Mouse (Mus musculus) embryonic facial prominence, embryonic 14.5 days (tissue): ENCODE results near the gene Ctcfl. TPM values are rescaled to one million over a fixed set of nuclear protein-coding genes. Genes with fewer than 3 reads are reported as not detected.
"Not testable (repeated sequence)": the region's sequence is repeated elsewhere in the genome, so short reads cannot be mapped to it uniquely, and the experiment has no call there.

Experiments used
- ATAC-seq: fragments of 200-750 bp; cut with Nextera tagmentation; 2 replicates; pipeline ENCODE4 v1.8.0; 2017; ENCODE audit warnings: low read depth, moderate number of reproducible peaks, moderate TSS enrichment
- DNase-seq: peaks from one replicate; pipeline ENCODE4 v3.0.0-alpha.2; 2015; ENCODE audit warnings: low spot score
- H3K27ac ChIP-seq: fragments of 300-500 bp; sonication (generic); replicated peaks from 2 replicates; pipeline ENCODE4 v1.5.1; 2014; ENCODE audit warnings: low read depth, mild to moderate bottlenecking, low read length, moderate library complexity
- H3K27me3 ChIP-seq: fragments of 300-500 bp; sonication (generic); replicated peaks from 2 replicates; pipeline ENCODE4 v1.6.1; 2014; ENCODE audit warnings: low read length; ENCODE audit not compliant: control insufficient read depth, insufficient read depth
- H3K36me3 ChIP-seq: fragments of 300-500 bp; sonication (generic); 2 replicates; pipeline ENCODE4 v1.6.1; 2014; ENCODE audit warnings: low read length, mixed read lengths; ENCODE audit not compliant: control insufficient read depth, insufficient read depth
- H3K4me1 ChIP-seq: fragments of 300-500 bp; sonication (generic); 2 replicates; pipeline ENCODE4 v1.6.1; 2014; ENCODE audit warnings: antibody characterized with exemption, low read length; ENCODE audit not compliant: control insufficient read depth, insufficient read depth
- H3K4me2 ChIP-seq: fragments of 300-500 bp; sonication (generic); 2 replicates; pipeline ENCODE4 v1.6.1; 2014; ENCODE audit warnings: low read depth, mild to moderate bottlenecking, low read length, moderate library complexity, mixed read lengths
- H3K4me3 ChIP-seq: fragments of 300-500 bp; sonication (generic); 2 replicates; pipeline ENCODE4 v1.5.1; 2014; ENCODE audit warnings: low read depth, mild to moderate bottlenecking, low read length
- H3K9ac ChIP-seq: fragments of 300-500 bp; sonication (generic); 2 replicates; pipeline ENCODE4 v1.6.1; 2014; ENCODE audit warnings: low read depth, mild to moderate bottlenecking, low read length, moderate library complexity, mixed read lengths
- H3K9me3 ChIP-seq: fragments of 300-500 bp; sonication (generic); 2 replicates; pipeline ENCODE4 v1.6.1; 2016; ENCODE audit warnings: low read length; ENCODE audit not compliant: control insufficient read depth
- WGBS: fragments of 180-500 bp; shearing (Covaris S2); extraction: QIAGEN DNeasy Blood & Tissue Kit; methylation state at CpG from one replicate; pipeline ENCODE4 v1.1.7; 2014; 5-methylcytosine and 5-hydroxymethylcytosine counted together
- polyA plus RNA-seq: library from polyadenylated mRNA; unstranded; fragments of >200 nt; fragmentation: Nextera tagmentation; extraction: Ambion mirVana; gene quantifications from 2 replicates; pipeline ENCODE4 v1.2.1, GENCODE M21; 2014

Ctcfl gene
- polyA plus RNA-seq, 1 experiment from 2014 or later, result 0.06 TPM

- Histone ChIP-seq H3K4me2 (no peak overlapping the region), H3K9me3 (no peaks in the 10 kb centered on the region), H3K27me3 (no peaks in the 10 kb centered on the region), H3K27ac (no peak overlapping the region), H3K36me3 (no peaks in the 10 kb centered on the region), H3K4me1 (no peaks in the 10 kb centered on the region), H3K4me3 (no peak overlapping the region), H3K9ac (no peak overlapping the region)
- 16% methylated on average over 14 of the region's 14 CpGs for WGBS
- DNase-seq (peak; percentile 77), ATAC-seq (peak; percentile 57; the same call in 1 of the 2 replicates)
Measured at GRCm38 (mm10) chr2:173106889-173107785, 12.2 kb downstream of the Ctcfl start.

DNA sequence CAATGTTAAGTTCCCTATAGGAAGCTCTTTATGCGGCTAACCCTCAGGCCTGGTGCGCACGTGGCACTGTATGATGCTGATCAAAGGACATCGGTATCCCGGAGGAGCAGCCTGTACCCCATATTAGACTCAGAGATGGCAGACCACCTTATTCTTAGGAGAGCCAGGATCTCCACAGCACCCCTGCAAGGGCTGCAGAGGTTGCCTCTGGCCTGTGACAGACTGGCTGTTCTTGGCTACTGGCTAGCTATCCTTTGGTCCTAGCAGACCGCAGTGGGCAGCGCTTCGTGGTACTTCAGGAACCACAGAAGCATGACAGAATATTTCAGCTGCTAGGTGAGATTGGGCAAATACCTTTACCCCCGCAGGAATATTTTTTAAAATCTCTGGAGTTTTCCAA lies 12.9 kb downstream of the Ctcfl start:
- no peak for DNase-seq
- Histone ChIP-seq H3K27ac (no peak overlapping the region), H3K9me3 (no peaks in the 10 kb centered on the region), H3K4me3 (no peak overlapping the region), H3K36me3 (no peaks in the 10 kb centered on the region), H3K27me3 (no peaks in the 10 kb centered on the region), H3K4me1 (no peaks in the 10 kb centered on the region), H3K4me2 (no peak overlapping the region), H3K9ac (no peak overlapping the region)
- no peak for ATAC-seq
- 76% methylated on average over 9 of the region's 9 CpGs for WGBS

- H3K4me2 ChIP-seq, H3K27me3 ChIP-seq, H3K27ac ChIP-seq, DNase-seq, H3K36me3 ChIP-seq, H3K9ac ChIP-seq, H3K4me3 ChIP-seq, H3K9me3 ChIP-seq, ATAC-seq, H3K4me1 ChIP-seq: not testable (repeated sequence)
- 90% methylated on average over 10 of the region's 10 CpGs for WGBS
Measured at GRCm38 (mm10) chr2:173097337-173097736, 22.0 kb downstream of the Ctcfl start.

DNA sequence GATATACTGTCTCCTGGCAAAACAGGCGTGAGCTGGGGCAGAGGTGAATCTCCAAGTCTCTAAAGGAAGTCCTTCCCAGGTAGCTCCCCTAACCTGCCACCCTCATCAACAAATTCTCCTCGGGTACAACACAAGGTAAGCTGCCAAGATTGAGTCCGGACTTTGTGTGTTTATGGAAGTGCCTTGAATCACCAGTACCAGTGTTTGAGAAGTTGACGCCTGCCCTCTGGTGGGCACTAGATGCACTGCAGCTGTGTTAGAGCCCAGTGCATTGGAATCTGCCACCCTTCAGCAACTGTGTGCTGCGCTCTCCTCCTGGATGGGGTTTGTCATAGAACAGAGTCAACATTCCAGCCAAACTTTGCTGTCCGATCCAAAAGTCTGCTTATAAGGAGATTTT lies 29.9 kb downstream of the Ctcfl start:
- Histone ChIP-seq H3K9me3 (no peaks in the 10 kb centered on the region), H3K27ac (no peak overlapping the region), H3K9ac (no peak overlapping the region), H3K27me3 (no peaks in the 10 kb centered on the region), H3K4me1 (no peaks in the 10 kb centered on the region), H3K4me2 (no peak overlapping the region), H3K36me3 (no peaks in the 10 kb centered on the region), H3K4me3 (no peak overlapping the region)
- 10% methylated on average over 6 of the region's 6 CpGs for WGBS
- DNase-seq (peak; percentile 85), ATAC-seq (peak; percentile 72; the same call in 1 of the 2 replicates)

DNA sequence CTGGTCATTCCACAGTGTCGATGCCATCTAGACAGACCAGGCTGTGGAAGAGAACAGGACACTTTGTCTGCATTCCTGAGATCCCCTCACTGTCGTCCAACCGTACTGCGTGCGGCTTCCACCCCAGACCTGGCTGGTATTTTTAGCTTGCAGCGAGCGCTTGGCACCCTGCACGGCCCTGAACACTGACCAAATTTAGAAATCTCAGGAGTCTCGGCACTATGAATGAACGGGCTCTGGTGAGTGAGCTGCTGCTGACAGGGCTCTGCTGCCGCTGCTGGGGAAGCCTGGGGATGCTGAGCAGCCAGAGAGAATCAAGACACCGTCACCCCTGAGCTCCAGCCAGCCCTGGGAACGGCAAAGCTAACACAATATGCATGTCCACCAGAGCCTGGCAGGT lies 31.9 kb downstream of the Ctcfl start:
- WGBS, result 49% methylated on average over 13 of the region's 13 CpGs
- 0 out of 2 replicates have a peak overlapping the region, but pooled peaks have one; percentile 11 for H3K9ac ChIP-seq
- no peak for ATAC-seq
- 0 out of 2 replicates have a peak, but pooled peaks cover 4% of the 10 kb centered on the region for H3K4me1 ChIP-seq
- DNase-seq, result no peak
- no peaks in the 10 kb centered on the region for H3K9me3 ChIP-seq
- H3K4me2 ChIP-seq, result no peak overlapping the region
- no peak overlapping the region for H3K4me3 ChIP-seq
- no peaks in the 10 kb centered on the region for H3K36me3 ChIP-seq
- no peaks in the 10 kb centered on the region for H3K27me3 ChIP-seq
- no peak overlapping the region for H3K27ac ChIP-seq

DNA sequence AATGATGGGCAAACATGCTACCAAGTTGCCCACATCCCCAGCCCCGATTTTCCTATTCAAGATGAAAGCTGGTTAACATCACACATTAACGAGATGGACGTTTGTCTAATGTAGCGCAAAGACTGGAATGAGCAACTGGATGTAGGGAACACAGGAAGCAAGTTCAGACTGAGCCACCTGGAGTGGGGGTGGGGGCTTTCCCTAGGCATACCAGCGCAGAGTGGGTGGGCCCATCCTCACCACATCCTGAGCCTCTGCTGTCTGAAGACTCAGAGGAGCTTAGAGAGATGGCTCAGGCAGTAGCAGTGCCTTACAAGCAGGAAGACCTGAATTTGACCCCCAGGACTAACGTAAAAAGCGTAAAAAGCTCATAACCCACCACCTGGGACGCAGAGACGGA lies 33.6 kb downstream of the Ctcfl start:
- Histone ChIP-seq H3K27me3 (no peaks in the 10 kb centered on the region), H3K36me3 (no peaks in the 10 kb centered on the region), H3K9ac (no peak overlapping the region), H3K27ac (no peak overlapping the region), H3K4me2 (no peak overlapping the region), H3K4me3 (no peak overlapping the region), H3K9me3 (no peaks in the 10 kb centered on the region), H3K4me1 (0 out of 2 replicates have a peak, but pooled peaks cover 4% of the 10 kb centered on the region)
- ATAC-seq (peak; percentile 45; the same call in 1 of the 2 replicates), DNase-seq (peak; percentile 32)
- 73% methylated on average over 9 of the region's 9 CpGs for WGBS

GRCm38 (mm10) chr2:173084871-173085270 lies 34.5 kb downstream of the Ctcfl start:
- ATAC-seq (no peak), DNase-seq (no peak)
- H3K27ac ChIP-seq, result no peak overlapping the region
- 0 out of 2 replicates have a peak, but pooled peaks cover 4% of the 10 kb centered on the region for H3K4me1 ChIP-seq
- H3K4me3 ChIP-seq, result no peak overlapping the region
- WGBS, result 93% methylated on average over 11 of the region's 11 CpGs
- no peaks in the 10 kb centered on the region for H3K27me3 ChIP-seq
- H3K9ac ChIP-seq, result no peak overlapping the region
- H3K36me3 ChIP-seq, result no peaks in the 10 kb centered on the region
- no peaks in the 10 kb centered on the region for H3K9me3 ChIP-seq
- H3K4me2 ChIP-seq, result no peak overlapping the region

GRCm38 (mm10) chr2:173083712-173084475 lies 35.4 kb downstream of the Ctcfl start:
- H3K4me3 ChIP-seq, result no peak overlapping the region
- no peaks in the 10 kb centered on the region for H3K36me3 ChIP-seq
- H3K9me3 ChIP-seq, result no peaks in the 10 kb centered on the region
- H3K4me1 ChIP-seq, result 0 out of 2 replicates have a peak, but pooled peaks cover 4% of the 10 kb centered on the region
- 16% methylated on average over 13 of the region's 13 CpGs for WGBS
- peak overlapping the region; percentile 5; the same call in 1 of the 2 replicates for H3K4me2 ChIP-seq
- ATAC-seq, result peak; percentile 56
- no peaks in the 10 kb centered on the region for H3K27me3 ChIP-seq
- H3K9ac ChIP-seq, result no peak overlapping the region
- peak; percentile 75 for DNase-seq
- H3K27ac ChIP-seq, result no peak overlapping the region
